ENCODE assay signal across 32 mouse cellular contexts in the genomic region with DNA sequence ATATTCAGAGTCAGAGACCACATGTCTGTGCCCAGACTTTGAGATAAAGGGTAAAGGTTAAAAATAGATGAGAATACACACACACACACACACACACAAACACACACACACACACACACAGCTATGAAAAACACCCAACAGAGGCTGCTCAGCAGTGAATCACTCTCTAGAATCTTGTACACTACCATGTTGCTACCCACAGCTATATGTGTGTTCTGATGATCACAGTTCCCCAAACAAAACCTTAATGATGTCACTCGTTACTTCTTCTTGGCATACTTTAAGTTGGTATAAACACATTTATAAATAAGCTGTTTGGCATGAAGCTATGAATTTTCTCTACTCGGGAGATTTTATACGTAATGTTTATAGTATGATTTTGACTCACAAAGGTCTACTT. TPM values are rescaled to one million over a fixed set of nuclear protein-coding genes. Genes with fewer than 3 reads are reported as not detected.
"Had no signal": no experiment of that assay in that cellular context is flagged by ENCODE, and none has a peak within 500 bp of the region (broad histone marks: within the 10 kb centered on the region; RNA-seq: fewer than 3 reads in every experiment).

No protein-coding gene starts in this region.

- H3K36me3 ChIP-seq: limb, embryonic 10.5 days; limb, embryonic 12.5 days; limb, embryonic 13.5 days; limb, embryonic 15.5 days; liver, embryonic 12.5 days; liver, embryonic 13.5 days; liver, embryonic 15.5 days; lung, embryonic 15.5 days; midbrain, embryonic 10.5 days; midbrain, embryonic 12.5 days; midbrain, embryonic 13.5 days; midbrain, embryonic 15.5 days; neural tube, embryonic 12.5 days had no signal

- H3K4me2 ChIP-seq: limb, embryonic 12.5 days; limb, embryonic 13.5 days; limb, embryonic 15.5 days; liver, embryonic 11.5 days; liver, embryonic 12.5 days; liver, embryonic 13.5 days; liver, embryonic 15.5 days; lung, embryonic 14.5 days; lung, embryonic 15.5 days; midbrain, embryonic 11.5 days; midbrain, embryonic 12.5 days; midbrain, embryonic 13.5 days; midbrain, embryonic 15.5 days; neural tube, embryonic 12.5 days had no signal

- H3K27me3 ChIP-seq: limb, embryonic 12.5 days; limb, embryonic 13.5 days; limb, embryonic 15.5 days; liver, embryonic 12.5 days; liver, embryonic 13.5 days; liver, embryonic 15.5 days; lung, embryonic 15.5 days; megakaryocyte, embryonic 14.5 days; midbrain, embryonic 12.5 days; midbrain, embryonic 13.5 days; midbrain, embryonic 15.5 days; neural tube, embryonic 12.5 days had no signal

- ATAC-seq: liver, embryonic 12.5 days; liver, postnatal 0 days; midbrain, embryonic 13.5 days; midbrain, embryonic 15.5 days; midbrain, embryonic 16.5 days had no signal

- H3K27ac ChIP-seq: left cerebral cortex, adult 2 months; limb, embryonic 10.5 days; limb, embryonic 12.5 days; limb, embryonic 13.5 days; limb, embryonic 15.5 days; liver, embryonic 12.5 days; liver, embryonic 13.5 days; liver, embryonic 14.5 days; liver, embryonic 15.5 days; lung, embryonic 15.5 days; macrophage; midbrain, embryonic 10.5 days; midbrain, embryonic 12.5 days; midbrain, embryonic 13.5 days; midbrain, embryonic 15.5 days; neural tube, embryonic 12.5 days had no signal

- DNase-seq: left cerebral cortex, postnatal 4 days; liver; liver, embryonic 13.5 days; liver, postnatal 0 days; lung, adult 18-20 months; lung, adult 2 months; lung, embryonic 14.5 days; lung, postnatal 10 days; lung, postnatal 14 days; lung, postnatal 36 days; midbrain, embryonic 14.5 days had no signal

- H3K4me3 ChIP-seq: left cerebral cortex, adult 2 months; limb, embryonic 10.5 days; limb, embryonic 12.5 days; limb, embryonic 13.5 days; limb, embryonic 15.5 days; liver, embryonic 12.5 days; liver, embryonic 13.5 days; liver, embryonic 15.5 days; lung, embryonic 15.5 days; megakaryocyte, embryonic 14.5 days; midbrain, embryonic 10.5 days; midbrain, embryonic 12.5 days; midbrain, embryonic 13.5 days; midbrain, embryonic 15.5 days; myocyte; neural tube, embryonic 12.5 days had no signal

- H3K9ac ChIP-seq: limb, embryonic 12.5 days; limb, embryonic 13.5 days; limb, embryonic 15.5 days; liver, embryonic 12.5 days; liver, embryonic 13.5 days; liver, embryonic 14.5 days; liver, embryonic 15.5 days; liver, postnatal 0 days; lung, embryonic 14.5 days; lung, embryonic 15.5 days; midbrain, embryonic 12.5 days; midbrain, embryonic 13.5 days; midbrain, embryonic 15.5 days; neural tube, embryonic 12.5 days had no signal

- H3K4me1 ChIP-seq: limb, embryonic 10.5 days; limb, embryonic 12.5 days; limb, embryonic 13.5 days; limb, embryonic 15.5 days; liver, embryonic 12.5 days; liver, embryonic 13.5 days; liver, embryonic 15.5 days; lung, embryonic 15.5 days; megakaryocyte, embryonic 14.5 days; midbrain, embryonic 10.5 days; midbrain, embryonic 12.5 days; midbrain, embryonic 13.5 days; midbrain, embryonic 15.5 days; neural tube, embryonic 12.5 days had no signal

- H3K9me3 ChIP-seq: limb, embryonic 10.5 days; limb, embryonic 12.5 days; limb, embryonic 13.5 days; limb, embryonic 15.5 days; liver, embryonic 12.5 days; liver, embryonic 13.5 days; liver, embryonic 15.5 days; lung, embryonic 15.5 days; megakaryocyte, embryonic 14.5 days; midbrain, embryonic 10.5 days; midbrain, embryonic 12.5 days; midbrain, embryonic 13.5 days; midbrain, embryonic 15.5 days; neural tube, embryonic 12.5 days had no signal

RNA-seq across cellular contexts. Expression of gene Ky, which starts 40.5 kb away (rescaled TPM):
- polyA plus RNA-seq: liver, adult 2 months; liver, embryonic 11.5 days; liver, embryonic 12.5 days; liver, embryonic 14.5 days; liver, postnatal 0 days; macrophage had no signal
